Mouse (Mus musculus) activated CD4-positive, CD25-positive, alpha-beta regulatory T cell, adult 4 months (primary cell): Measurements from ENCODE around the gene Surf6. TPM values are rescaled to one million over a fixed set of nuclear protein-coding genes. Genes with fewer than 3 reads are reported as not detected.

Source experiments
- polyA plus RNA-seq, 2 experiments: library from polyadenylated mRNA; unstranded; fragments of 100-300 nt; shearing (Covaris generic); gene quantifications; one replicate each; pipeline ENCODE4 v1.2.1; 2017

The Surf6 gene
- polyA plus RNA-seq, 2 experiments from 2014 or later = 17.5 to 25.5 TPM

Other genes starting within 250 kb of the Surf6 start
- under 1 TPM; 0.89 to 0.96 TPM for gene Lcn4, start 231.6 kb downstream of the Surf6 start, polyA plus RNA-seq
- gene Abo, start 37.9 kb downstream of the Surf6 start, polyA plus RNA-seq = not detected
- gene Med22, start 7.8 kb upstream of the Surf6 start, polyA plus RNA-seq = 10 to 100 TPM; 10.3 to 11.3 TPM
- gene Rpl7a, start 7.9 kb upstream of the Surf6 start, polyA plus RNA-seq = 1,000 to 10,000 TPM in 1 of 2 experiments, 100 to 1,000 TPM in 1; 720 to 1,212 TPM
- gene Surf2, start 13.5 kb upstream of the Surf6 start, polyA plus RNA-seq = 10 to 100 TPM; 41.8 to 46.6 TPM
- gene Surf1, start 13.7 kb upstream of the Surf6 start, polyA plus RNA-seq = 100 to 1,000 TPM; 115 to 121 TPM
- 10 to 100 TPM; 75.1 to 87.6 TPM for gene Surf4, start 31.0 kb upstream of the Surf6 start, polyA plus RNA-seq
- under 1 TPM; 0.28 to 0.50 TPM for gene Stkld1, start 31.2 kb upstream of the Surf6 start, polyA plus RNA-seq
- 10 to 100 TPM; 45.0 to 50.3 TPM for gene Rexo4, start 61.5 kb upstream of the Surf6 start, polyA plus RNA-seq
- not detected for gene Adamts13, start 70.5 kb upstream of the Surf6 start, polyA plus RNA-seq
- 10 to 100 TPM; 16.9 to 19.1 TPM for gene Cacfd1, start 107.0 kb upstream of the Surf6 start, polyA plus RNA-seq
- gene Slc2a6, start 125.1 kb upstream of the Surf6 start, polyA plus RNA-seq = 1 to 10 TPM; 2.1 to 3.2 TPM
- gene Mymk, start 169.3 kb upstream of the Surf6 start, polyA plus RNA-seq = not detected
- not detected for gene Adamtsl2, start 176.5 kb upstream of the Surf6 start, polyA plus RNA-seq
- not detected for gene Fam163b, start 239.6 kb upstream of the Surf6 start, polyA plus RNA-seq